Mouse (Mus musculus) kidney, embryonic 15.5 days (tissue): ENCODE measurements around the gene Mcrip1. TPM values are rescaled to one million over a fixed set of nuclear protein-coding genes. Genes with fewer than 3 reads are reported as not detected.

Experiments used
- polyA plus RNA-seq: library from polyadenylated mRNA; unstranded; fragments of >200 nt; fragmentation: Nextera tagmentation; extraction: Ambion mirVana; gene quantifications from 2 replicates; pipeline ENCODE4 v1.2.1, GENCODE M21; 2015

The Mcrip1 gene
- polyA plus RNA-seq, 1 experiment from 2014 or later = 212 TPM

Other genes starting within 250 kb of the Mcrip1 start
- gene Actg1, start 201.2 kb downstream of the Mcrip1 start, polyA plus RNA-seq = 2,367 and 2,520 TPM in 2 replicates
- gene Fscn2, start 188.2 kb downstream of the Mcrip1 start, polyA plus RNA-seq = 1.1 and 1.2 TPM in 2 replicates
- gene Faap100, start 171.0 kb downstream of the Mcrip1 start, polyA plus RNA-seq = 33.1 and 41.9 TPM in 2 replicates
- gene Nploc4, start 112.0 kb downstream of the Mcrip1 start, polyA plus RNA-seq = 33.5 and 34.8 TPM in 2 replicates
- not detected in 2 replicates for gene Tspan10, start 107.1 kb downstream of the Mcrip1 start, polyA plus RNA-seq
- gene Pde6g, start 96.2 kb downstream of the Mcrip1 start, polyA plus RNA-seq = 0.28 and 0.38 TPM in 2 replicates
- 13.1 and 13.8 TPM in 2 replicates for gene Oxld1, start 91.7 kb downstream of the Mcrip1 start, polyA plus RNA-seq
- 40.5 and 41.9 TPM in 2 replicates for gene Ccdc137, start 91.6 kb downstream of the Mcrip1 start, polyA plus RNA-seq
- gene Arl16, start 82.1 kb downstream of the Mcrip1 start, polyA plus RNA-seq = 42.7 and 53.3 TPM in 2 replicates
- gene Mrpl12, start 65.1 kb downstream of the Mcrip1 start, polyA plus RNA-seq = 166 and 172 TPM in 2 replicates
- 84.6 and 91.9 TPM in 2 replicates for gene Slc25a10, start 57.9 kb downstream of the Mcrip1 start, polyA plus RNA-seq
- 2.4 and 2.6 TPM in 2 replicates for gene Gcgr, start 19.0 kb downstream of the Mcrip1 start, polyA plus RNA-seq
- gene Ppp1r27, start 1.4 kb upstream of the Mcrip1 start, polyA plus RNA-seq = 0.49 and 1.4 TPM in 2 replicates
- gene P4hb, start 23.5 kb upstream of the Mcrip1 start, polyA plus RNA-seq = 718 and 736 TPM in 2 replicates
- 588 and 644 TPM in 2 replicates for gene Arhgdia, start 31.9 kb upstream of the Mcrip1 start, polyA plus RNA-seq
- gene Alyref, start 48.6 kb upstream of the Mcrip1 start, polyA plus RNA-seq = 494 TPM in 2 replicates
- gene Anapc11, start 48.7 kb upstream of the Mcrip1 start, polyA plus RNA-seq = 193 and 206 TPM in 2 replicates
- gene Npb, start 58.8 kb upstream of the Mcrip1 start, polyA plus RNA-seq = 24.4 and 25.2 TPM in 2 replicates
- gene Pcyt2, start 68.2 kb upstream of the Mcrip1 start, polyA plus RNA-seq = 118 and 140 TPM in 2 replicates
- 32.7 and 33.9 TPM in 2 replicates for gene Sirt7, start 75.5 kb upstream of the Mcrip1 start, polyA plus RNA-seq
- gene Mafg, start 83.9 kb upstream of the Mcrip1 start, polyA plus RNA-seq = 32.2 and 35.9 TPM in 2 replicates
- gene Pycr1, start 94.0 kb upstream of the Mcrip1 start, polyA plus RNA-seq = 25.4 and 29.3 TPM in 2 replicates
- gene Myadml2, start 98.4 kb upstream of the Mcrip1 start, polyA plus RNA-seq = 0.28 and 0.29 TPM in 2 replicates
- 5.2 and 7.7 TPM in 2 replicates for gene Notum, start 111.4 kb upstream of the Mcrip1 start, polyA plus RNA-seq
- gene Aspscr1, start 123.2 kb upstream of the Mcrip1 start, polyA plus RNA-seq = 127 and 144 TPM in 2 replicates
- gene Cenpx, start 164.0 kb upstream of the Mcrip1 start, polyA plus RNA-seq = 164 and 176 TPM in 2 replicates
- 52.9 and 66.0 TPM in 2 replicates for gene Lrrc45, start 164.2 kb upstream of the Mcrip1 start, polyA plus RNA-seq
- gene Rac3, start 171.7 kb upstream of the Mcrip1 start, polyA plus RNA-seq = 27.6 and 31.0 TPM in 2 replicates
- 31.9 and 32.1 TPM in 2 replicates for gene Dcxr, start 177.6 kb upstream of the Mcrip1 start, polyA plus RNA-seq
- 2.4 and 3.4 TPM in 2 replicates for gene Cbr2, start 182.4 kb upstream of the Mcrip1 start, polyA plus RNA-seq
- 3.8 and 6.1 TPM in 2 replicates for gene Hmga1b, start 213.1 kb upstream of the Mcrip1 start, polyA plus RNA-seq
- 36.5 and 39.9 TPM in 2 replicates for gene Rfng, start 234.5 kb upstream of the Mcrip1 start, polyA plus RNA-seq
- gene Gps1, start 234.5 kb upstream of the Mcrip1 start, polyA plus RNA-seq = 200 and 215 TPM in 2 replicates
- gene Dus1l, start 246.7 kb upstream of the Mcrip1 start, polyA plus RNA-seq = 74.2 and 87.2 TPM in 2 replicates